Mouse (Mus musculus): ENCODE data around the gene Nudt3.

The Nudt3 gene

DNA sequence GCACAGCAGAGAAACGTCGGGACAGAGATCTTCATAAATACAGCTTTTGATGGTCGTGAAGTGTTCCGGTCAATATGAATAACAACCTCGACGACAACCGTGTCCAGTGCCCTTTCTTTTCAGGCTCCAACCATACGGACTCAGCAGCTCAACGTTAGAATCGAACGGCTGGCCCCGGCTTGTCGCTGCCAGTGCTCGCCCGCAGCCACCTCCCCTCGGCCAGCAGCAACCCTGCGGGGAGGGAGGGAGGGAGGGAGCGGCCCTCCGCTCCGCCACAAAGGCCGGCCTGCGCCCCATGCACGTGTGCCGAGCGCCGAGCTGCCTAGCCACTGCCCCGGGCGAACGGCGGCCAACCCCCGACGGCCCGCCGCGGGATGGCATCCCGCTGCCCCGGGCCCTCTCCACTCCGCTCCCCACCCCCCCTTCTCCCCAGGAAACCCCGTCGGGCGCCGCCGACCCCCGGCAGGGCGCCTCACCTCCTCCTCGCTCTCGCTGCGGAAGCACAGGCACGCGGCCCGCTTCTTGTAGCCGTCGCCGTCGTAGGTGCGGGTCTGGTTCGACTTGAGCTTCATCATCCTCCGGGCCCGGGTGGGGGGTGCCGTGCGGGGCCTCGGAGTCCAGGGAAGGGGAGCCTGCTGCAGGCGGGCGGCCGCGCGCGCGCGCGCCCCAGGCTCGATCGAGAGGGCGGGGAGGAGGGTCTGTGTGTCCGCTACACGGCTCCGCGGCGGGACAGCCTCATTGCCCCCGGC lies 510 bp downstream of the Nudt3 start:
- CTCF ChIA-PET: interaction anchor here in 3 of 4 experiments (0.6 to 1.4 kb wide), 7 partner anchors 9 to 80 kb away, joined by 3 to 5 read pairs (median 3); no protein-coding TSS in a partner anchor
- POLR2A ChIA-PET: interaction anchor here (0.5 to 17.5 kb wide), 52 partner anchors 8 to 1230 kb away, joined by 3 to 325 read pairs (median 4); partner anchors contain the start of genes RPS10-NUDT3 (in 4 of the 4), Hmga1 (in 3 of the 4), Rps10 (in 3 of the 4) and AI413582 (in 2 of the 4)

GRCm38 (mm10) chr17:27621705-27622531 lies 1.4 kb downstream of the Nudt3 start:
- POLR2A ChIA-PET: interaction anchor here in 3 of 4 experiments (0.6 to 17.5 kb wide), 35 partner anchors 12 to 1231 kb away, joined by 3 to 325 read pairs (median 4); partner anchors contain the start of genes Hmga1 (in 3 of the 3), RPS10-NUDT3 (in 2 of the 3), Rps10 (in 2 of the 3) and AI413582 (in 1 of the 3)
- CTCF ChIA-PET: interaction anchor here in 2 of 4 experiments (0.6 to 1.4 kb wide), 3 partner anchors 10 to 81 kb away, joined by 3 to 5 read pairs (median 3); no protein-coding TSS in a partner anchor

DNA sequence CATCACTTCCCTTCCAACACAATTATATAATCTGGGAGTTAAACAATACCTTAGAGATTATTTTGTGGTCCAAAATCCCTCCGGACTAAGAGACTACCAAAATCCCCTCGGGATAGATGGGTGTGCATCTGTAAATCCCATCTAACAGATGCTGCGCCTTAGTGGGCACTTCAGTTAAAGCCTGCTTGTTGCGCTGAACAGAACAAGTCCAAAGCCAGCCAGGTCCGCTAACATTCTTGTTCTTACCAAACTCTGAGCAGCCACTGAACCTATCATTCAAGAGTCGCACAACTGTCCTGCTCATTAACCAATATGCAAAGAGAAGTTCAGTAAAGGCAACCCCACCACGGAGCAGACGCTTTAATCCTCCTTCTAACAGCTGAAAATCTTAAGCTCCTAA lies 2.1 kb downstream of the Nudt3 start:
- POLR2A ChIA-PET: interaction anchor here in 3 of 4 experiments (0.5 to 17.5 kb wide), 16 partner anchors 13 to 392 kb away, joined by 3 to 325 read pairs (median 6); partner anchors contain the start of genes Hmga1 (in 2 of the 3), RPS10-NUDT3 (in 2 of the 3) and Rps10 (in 2 of the 3)
- CTCF ChIA-PET: no interaction called here

GRCm38 (mm10) chr17:27615388-27615787 lies 7.9 kb downstream of the Nudt3 start:
- CTCF ChIA-PET: interaction anchor here in 2 of 4 experiments (0.6 to 1.0 kb wide), 2 partner anchors 23 to 542 kb away, joined by 3 read pairs; no protein-coding TSS in a partner anchor
- POLR2A ChIA-PET: interaction anchor here in 3 of 4 experiments (0.6 to 17.5 kb wide), 13 partner anchors 7 to 129 kb away, joined by 3 to 325 read pairs (median 3); partner anchors contain the start of genes RPS10-NUDT3 (in 2 of the 3), Rps10 (in 2 of the 3), Hmga1 (in 1 of the 3) and Nudt3 (in 1 of the 3)

- POLR2A ChIA-PET: interaction anchor here in 3 of 4 experiments (1.0 to 9.9 kb wide), 8 partner anchors 7 to 57 kb away, joined by 3 to 173 read pairs (median 4); partner anchors contain the start of genes Hmga1 (in 1 of the 3), Nudt3 (in 1 of the 3), RPS10-NUDT3 (in 1 of the 3) and Rps10 (in 1 of the 3)
- CTCF ChIA-PET: interaction anchor here in 2 of 4 experiments (0.6 to 1.3 kb wide), 4 partner anchors 10 to 178 kb away, joined by 3 to 5 read pairs (median 4); partner anchors contain the start of gene Nudt3 (in 1 of the 2)
These were observed 10.3 kb downstream of the Nudt3 start for GRCm38 (mm10) chr17:27613016-27613415.

DNA sequence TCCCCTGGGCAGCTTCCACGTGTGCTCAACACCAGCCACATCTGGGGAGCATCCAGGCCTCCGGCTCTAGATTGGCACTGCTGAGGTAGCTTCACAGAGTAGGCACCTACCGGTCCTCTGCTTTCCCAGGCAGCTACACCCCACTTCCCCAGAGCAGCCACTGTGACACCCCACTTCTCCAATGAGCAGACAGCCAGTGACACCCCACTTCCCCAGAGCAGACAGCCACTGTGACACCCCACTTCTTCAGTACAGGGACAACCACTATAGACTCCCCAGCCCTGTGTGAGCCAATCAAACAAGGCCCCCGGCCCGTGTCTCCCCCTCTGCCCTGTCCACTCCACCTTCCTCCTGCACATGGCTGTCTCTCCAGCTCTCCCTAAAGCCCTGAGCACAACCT lies 11.3 kb downstream of the Nudt3 start:
- CTCF ChIA-PET: interaction anchor here in 2 of 4 experiments (0.5 to 1.3 kb wide), 4 partner anchors 11 to 153 kb away, joined by 3 to 5 read pairs (median 4); partner anchors contain the start of gene Nudt3 (in 1 of the 2)

GRCm38 (mm10) chr17:27611519-27611884 lies 11.8 kb downstream of the Nudt3 start:
- CTCF ChIA-PET: interaction anchor here in 2 of 4 experiments (0.6 to 1.3 kb wide), 2 partner anchors 16 to 153 kb away, joined by 3 to 4 read pairs; no protein-coding TSS in a partner anchor
- POLR2A ChIA-PET: interaction anchor here (0.7 to 9.9 kb wide), 15 partner anchors 9 to 151 kb away, joined by 3 to 173 read pairs (median 4); partner anchors contain the start of genes RPS10-NUDT3 (in 2 of the 4), Rps10 (in 2 of the 4), Hmga1 (in 1 of the 4) and Nudt3 (in 1 of the 4)

More for the DNA sequence above, 11.3 kb downstream of the Nudt3 start:
- POLR2A ChIA-PET: interaction anchor here (0.7 to 9.9 kb wide), 17 partner anchors 8 to 150 kb away, joined by 3 to 173 read pairs (median 4); partner anchors contain the start of genes Hmga1 (in 2 of the 4), RPS10-NUDT3 (in 2 of the 4), Rps10 (in 2 of the 4) and Nudt3 (in 1 of the 4)

DNA sequence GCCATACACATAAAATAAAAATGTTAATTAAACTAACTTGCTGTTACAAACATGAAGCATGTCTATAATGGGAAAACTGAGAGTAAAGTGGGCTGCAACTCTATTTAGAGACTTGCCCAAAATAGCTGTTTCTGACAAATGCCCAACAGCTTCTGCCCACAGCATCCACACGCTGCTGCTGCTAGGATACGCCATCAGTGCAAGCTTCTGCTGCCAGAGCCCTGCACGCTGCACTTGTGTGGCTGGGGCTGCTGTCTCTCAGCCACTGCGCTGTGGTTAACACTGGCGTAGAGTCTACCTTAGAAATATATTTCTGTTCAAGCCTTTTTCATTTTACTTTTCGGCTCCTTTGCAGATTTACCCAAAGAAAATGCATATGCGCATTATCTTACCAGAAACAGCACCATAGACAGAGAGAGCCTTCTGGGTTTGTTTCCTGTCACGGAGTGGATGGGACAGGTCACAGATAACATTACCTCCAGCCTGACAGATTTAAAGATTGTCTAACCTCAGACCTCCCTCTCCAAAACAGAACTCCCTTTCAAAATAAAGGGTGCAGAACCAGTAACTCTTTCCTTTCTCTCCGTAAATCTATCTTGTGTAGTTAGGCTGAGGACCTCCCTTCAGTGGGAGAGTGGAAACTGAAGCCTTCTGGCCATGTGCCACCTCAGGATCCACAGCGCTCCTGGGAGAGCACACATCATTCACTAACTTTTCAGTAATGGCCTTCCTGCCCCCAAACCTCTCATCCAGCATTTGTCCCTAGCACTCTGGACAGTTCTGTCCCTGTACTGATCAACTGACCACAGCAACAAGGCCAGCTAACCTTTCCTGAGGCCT lies 12.4 kb downstream of the Nudt3 start:
- ChIA-PET POLR2A (interaction anchor here in 3 of 4 experiments (0.6 to 9.9 kb wide), 12 partner anchors 9 to 151 kb away, joined by 3 to 173 read pairs (median 8); partner anchors contain the start of genes Hmga1 (in 2 of the 3), RPS10-NUDT3 (in 2 of the 3), Rps10 (in 2 of the 3) and Nudt3 (in 1 of the 3)), CTCF (interaction anchor here in 2 of 4 experiments (0.5 to 1.3 kb wide), 5 partner anchors 15 to 462 kb away, joined by 3 to 4 read pairs (median 3); no protein-coding TSS in a partner anchor)

GRCm38 (mm10) chr17:27609576-27609975 lies 13.7 kb downstream of the Nudt3 start:
- POLR2A ChIA-PET: interaction anchor here in 2 of 4 experiments (0.8 to 9.9 kb wide), 16 partner anchors 9 to 53 kb away, joined by 3 to 173 read pairs (median 6); partner anchors contain the start of genes Nudt3 (in 2 of the 2), Hmga1 (in 1 of the 2), RPS10-NUDT3 (in 1 of the 2) and Rps10 (in 1 of the 2)

DNA sequence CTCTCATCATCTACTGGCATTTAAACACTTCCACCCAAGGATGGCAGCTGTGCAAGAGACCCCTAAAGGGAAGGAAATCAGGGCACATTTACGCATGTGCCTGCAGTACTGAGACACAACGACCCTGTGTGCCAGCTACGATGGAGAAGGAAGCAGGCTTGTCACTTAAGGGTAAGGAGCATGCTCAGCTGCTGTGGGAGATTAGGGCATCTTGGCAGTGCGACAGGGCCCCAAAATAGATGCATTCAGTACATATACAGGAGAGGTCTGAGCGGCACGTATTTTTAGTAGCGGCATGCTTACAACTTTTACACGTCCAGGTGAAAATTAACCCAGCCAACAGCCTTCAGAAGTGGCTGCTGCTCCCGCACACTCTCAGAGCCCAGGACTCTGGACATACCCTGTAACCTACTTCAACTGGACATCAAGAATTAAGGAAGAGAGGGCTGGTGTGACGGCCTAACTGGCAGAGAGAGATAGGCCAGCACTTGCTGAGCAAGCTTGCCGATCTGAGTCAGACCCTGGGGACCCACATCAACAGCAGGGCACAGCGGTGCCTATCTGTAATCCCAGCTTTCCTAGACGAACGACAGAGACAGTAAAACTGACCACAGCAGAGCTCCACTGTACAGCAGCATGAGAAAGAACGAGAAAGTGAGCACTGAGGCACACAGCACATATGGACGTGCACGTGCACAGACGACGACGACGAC lies 19.6 kb downstream of the Nudt3 start:
- ChIA-PET CTCF (interaction anchor here (0.5 to 1.4 kb wide), 9 partner anchors 13 to 704 kb away, joined by 3 to 7 read pairs (median 3); no protein-coding TSS in a partner anchor), POLR2A (interaction anchor here (0.6 to 9.9 kb wide), 16 partner anchors 8 to 285 kb away, joined by 3 to 173 read pairs (median 4); partner anchors contain the start of genes Hmga1 (in 1 of the 4) and Nudt3 (in 1 of the 4))

More at GRCm38 (mm10) chr17:27609576-27609975, 13.7 kb downstream of the Nudt3 start:
- CTCF ChIA-PET: interaction anchor here in 2 of 4 experiments (1.2 to 2.2 kb wide), 2 partner anchors 14 to 17 kb away, joined by 3 to 7 read pairs; no protein-coding TSS in a partner anchor

DNA sequence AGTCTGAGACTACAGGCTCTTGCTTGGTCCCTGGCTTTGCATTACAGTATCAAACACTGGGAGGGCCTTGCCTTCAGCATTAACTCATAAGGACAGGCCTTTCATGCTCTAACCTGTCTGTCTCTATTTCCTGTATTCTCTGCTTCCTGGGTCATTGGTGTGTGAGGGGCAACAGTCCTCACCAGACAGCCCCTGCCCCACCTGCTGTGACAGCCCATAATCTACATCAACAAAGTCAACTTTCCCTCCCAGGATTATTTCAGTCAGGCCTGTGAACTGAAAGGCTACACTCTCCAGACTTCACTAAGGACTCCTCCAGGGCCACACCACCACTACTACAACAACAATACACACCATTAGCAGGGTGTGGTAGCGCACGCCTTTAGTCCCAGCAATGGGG lies 20.3 kb downstream of the Nudt3 start:
- CTCF ChIA-PET: interaction anchor here in 3 of 4 experiments (0.6 to 2.7 kb wide), 3 partner anchors 11 to 36 kb away, joined by 3 to 17 read pairs (median 4); no protein-coding TSS in a partner anchor
- POLR2A ChIA-PET: interaction anchor here in 2 of 4 experiments (1.0 to 9.9 kb wide), 6 partner anchors 11 to 47 kb away, joined by 3 to 173 read pairs (median 8); partner anchors contain the start of genes Hmga1 (in 1 of the 2) and Nudt3 (in 1 of the 2)

- ChIA-PET POLR2A (interaction anchor here in 2 of 4 experiments (0.5 to 3.1 kb wide), 12 partner anchors 8 to 138 kb away, joined by 3 to 19 read pairs (median 4); partner anchors contain the start of genes AI413582 (in 1 of the 2), Hmga1 (in 1 of the 2), RPS10-NUDT3 (in 1 of the 2) and Rps10 (in 1 of the 2)), CTCF (interaction anchor here in 1 of 4 experiments (2.7 kb wide), 1 partner anchor 9 kb away, joined by 17 read pairs; no protein-coding TSS in a partner anchor)
These were observed 22.4 kb downstream of the Nudt3 start for GRCm38 (mm10) chr17:27600869-27601268.

DNA sequence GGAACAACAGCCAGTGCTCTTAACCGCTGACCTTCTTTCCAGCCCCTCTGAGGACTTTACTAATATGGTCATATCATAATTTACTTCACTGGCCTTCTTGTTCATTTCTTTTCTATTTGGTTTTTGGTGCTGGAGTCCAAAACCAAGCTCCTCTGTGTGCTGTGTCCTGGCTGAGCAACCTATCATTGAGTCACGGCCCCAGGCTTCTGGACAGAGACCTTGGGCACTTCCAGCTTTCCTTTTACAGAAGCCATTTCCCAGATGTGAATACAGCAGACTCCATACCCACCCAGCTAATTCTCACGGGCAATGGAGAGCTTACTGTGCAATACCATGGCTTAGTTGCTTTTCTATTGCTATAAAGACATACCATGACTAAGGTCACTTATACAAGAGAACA lies 23.0 kb downstream of the Nudt3 start:
- ChIA-PET CTCF (interaction anchor here in 1 of 4 experiments (0.6 to 2.7 kb wide), 2 partner anchors 8 to 49 kb away, joined by 5 to 17 read pairs; no protein-coding TSS in a partner anchor), POLR2A (interaction anchor here in 2 of 4 experiments (0.5 to 3.1 kb wide), 10 partner anchors 9 to 62 kb away, joined by 3 to 19 read pairs (median 3); partner anchors contain the start of genes Hmga1 (in 2 of the 2), AI413582 (in 1 of the 2), RPS10-NUDT3 (in 1 of the 2) and Rps10 (in 1 of the 2))

- ChIA-PET CTCF (interaction anchor here in 3 of 4 experiments (0.5 to 1.5 kb wide), 12 partner anchors 27 to 260 kb away, joined by 3 to 18 read pairs (median 3); partner anchors contain the start of genes RPS10-NUDT3 (in 1 of the 3) and Uhrf1bp1 (in 1 of the 3)), POLR2A (interaction anchor here (0.6 to 5.2 kb wide), 41 partner anchors 8 to 448 kb away, joined by 3 to 39 read pairs (median 4); partner anchors contain the start of genes Hmga1 (in 3 of the 4), Rps10 (in 2 of the 4), Nudt3 (in 1 of the 4) and RPS10-NUDT3 (in 1 of the 4))
These were observed 26.7 kb downstream of the Nudt3 start for GRCm38 (mm10) chr17:27596376-27597190.
